Mouse (Mus musculus) lung, postnatal 0 days (tissue): ENCODE results near the gene Acsm2.

Experiments
- CTCF ChIP-seq: IDR thresholded peaks from 2 replicates; pipeline ENCODE4 v1.5.1; 2016; ENCODE audit warnings: antibody characterized with exemption, mild to moderate bottlenecking
- EP300 ChIP-seq: IDR thresholded peaks from 2 replicates; pipeline ENCODE4 v1.6.1; 2016; ENCODE audit warnings: antibody characterized with exemption, mild to moderate bottlenecking, control low read depth

DNA sequence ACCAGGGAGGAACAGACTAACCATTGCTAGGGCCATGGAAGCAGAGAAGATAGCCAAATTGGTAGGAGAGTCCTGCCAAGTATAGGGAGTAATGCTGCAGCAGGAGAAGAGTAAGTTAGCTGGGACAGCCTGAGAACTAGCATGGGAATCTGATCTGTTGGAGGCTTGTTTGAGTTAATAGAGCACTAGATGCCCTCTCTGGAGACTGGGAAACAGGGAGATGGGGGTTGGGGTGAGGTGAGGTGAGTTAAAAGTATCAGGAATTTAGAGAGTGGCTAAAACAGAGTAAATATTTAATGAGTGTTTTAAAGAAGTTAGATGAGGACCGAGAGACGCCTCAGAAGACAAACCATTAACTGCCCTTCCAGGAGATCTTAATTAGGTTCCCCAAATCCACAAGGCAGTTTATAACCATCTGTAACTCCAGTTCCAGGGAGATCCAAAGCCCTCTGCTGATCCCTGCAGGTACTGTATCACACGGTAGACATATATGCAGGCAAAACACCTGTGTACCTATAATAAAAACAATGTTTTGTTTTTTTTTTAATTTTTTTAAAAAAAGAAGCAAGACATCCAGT is 40.5 kb downstream of the Acsm2 start:
- TF ChIP-seq CTCF (no peak), EP300 (no peak)
